In genomic region chr9:118988787-118989580, GRCm38 (mm10) we compare ENCODE assay signal across 14 mouse cellular contexts.
DNase-seq lines count a peak whose midpoint lies in the region; ATAC-seq and TF ChIP-seq lines count a peak whose summit lies in the region.
"Had no signal": no experiment of that assay in that cellular context is flagged by ENCODE, and none has a peak within 500 bp of the region (broad histone marks: within the 10 kb centered on the region; RNA-seq: fewer than 3 reads in every experiment).

No protein-coding gene starts in this region.

- peak; percentile 50 for DNase-seq in ES-E14 (ENCODE audit: low read depth, low spot score)
- DNase-seq in ZHBTc4 (ENCODE audit: low read depth, low spot score) = peak; percentile 77
- DNase-seq in forebrain, embryonic 14.5 days (ENCODE audit: low spot score) = peak; percentile 79
- no peak for DNase-seq in limb, embryonic 11.5 days (ENCODE audit: low spot score)
- DNase-seq in adrenal gland, adult (ENCODE audit: inconsistent age in 2 of 2, low spot score in 1 of 2) = no peak
- no peak for DNase-seq in heart, postnatal 14 days
- no peak for DNase-seq in cerebellum, adult 9-11 months
- DNase-seq: cerebellum, adult 18-20 months; lung, postnatal 10 days; right cerebral cortex, postnatal 14 days had no signal

- ATAC-seq in forebrain, embryonic 14.5 days = peak; percentile 86
- ATAC-seq in limb, embryonic 11.5 days (ENCODE audit: insufficient number of reproducible peaks, low FRiP score, low TSS enrichment, low read depth) = no peak
- no peak for ATAC-seq in granulocyte monocyte progenitor cell, adult 5-6 weeks (replicated peaks; ENCODE audit: poor library complexity, severe bottlenecking)
- ATAC-seq: intestine, embryonic 15.5 days had no signal

- H3K9me3 ChIP-seq in ES-E14 (ENCODE audit: control insufficient read depth, insufficient read depth, low read depth, low read length) = no peaks in the 10 kb centered on the region
- H3K9me3 ChIP-seq in forebrain, embryonic 14.5 days (replicated peaks; ENCODE audit: control insufficient read depth, low read length) = no peaks in the 10 kb centered on the region
- H3K9me3 ChIP-seq in limb, embryonic 11.5 days (ENCODE audit: control insufficient read depth, low read length) = no peaks in the 10 kb centered on the region
- H3K9me3 ChIP-seq: embryonic facial prominence, embryonic 15.5 days; heart, embryonic 13.5 days; intestine, embryonic 15.5 days had no signal

- H3K4me3 ChIP-seq in ES-E14 (ENCODE audit: insufficient read depth in 1 of 2, low read depth in 1 of 2, low read length in 2 of 2, poor library complexity in 1 of 2, severe bottlenecking in 1 of 2) = no peak overlapping the region
- H3K4me3 ChIP-seq in forebrain, embryonic 14.5 days (ENCODE audit: low read depth, low read length) = no peak overlapping the region
- H3K4me3 ChIP-seq in limb, embryonic 11.5 days (ENCODE audit: low read depth, low read length) = no peak overlapping the region
- H3K4me3 ChIP-seq: embryonic facial prominence, embryonic 15.5 days; heart, embryonic 13.5 days; intestine, embryonic 15.5 days had no signal

- in situ Hi-C loops in ES-E14 (cut with MboI; ENCODE audit: low sequenced_read_pairs in 2 of 2, unreplicated experiment in 2 of 2) = no loop called here

- H3K27me3 ChIP-seq in forebrain, embryonic 14.5 days (replicated peaks; ENCODE audit: control insufficient read depth, insufficient read depth, low read length) = no peaks in the 10 kb centered on the region
- no peaks in the 10 kb centered on the region for H3K27me3 ChIP-seq in limb, embryonic 11.5 days (ENCODE audit: control insufficient read depth, insufficient read depth, low read length)
- H3K27me3 ChIP-seq: embryonic facial prominence, embryonic 15.5 days; heart, embryonic 13.5 days; intestine, embryonic 15.5 days had no signal

- intact Hi-C loops in heart, postnatal 14 days (cut with DNase I) = no loop called here

- H3K36me3 ChIP-seq in ES-E14 (ENCODE audit: control insufficient read depth, insufficient read depth, low read length, poor library complexity, severe bottlenecking) = no peaks in the 10 kb centered on the region
- H3K36me3 ChIP-seq in forebrain, embryonic 14.5 days (ENCODE audit: control insufficient read depth, insufficient read depth, low read length) = no peaks in the 10 kb centered on the region
- no peaks in the 10 kb centered on the region for H3K36me3 ChIP-seq in limb, embryonic 11.5 days (ENCODE audit: control insufficient read depth, insufficient read depth, low read length)
- H3K36me3 ChIP-seq: intestine, embryonic 15.5 days had no signal

- no peak overlapping the region for H3K9ac ChIP-seq in ES-E14 (ENCODE audit: insufficient read depth, low read depth, low read length, poor library complexity, severe bottlenecking)
- no peak overlapping the region for H3K9ac ChIP-seq in forebrain, embryonic 14.5 days (ENCODE audit: low read length)
- no peak overlapping the region for H3K9ac ChIP-seq in limb, embryonic 11.5 days (ENCODE audit: low read length)
- H3K9ac ChIP-seq: embryonic facial prominence, embryonic 15.5 days; heart, embryonic 13.5 days; intestine, embryonic 15.5 days had no signal

- 25% methylated on average over 11 of the region's 11 CpGs for WGBS in forebrain, embryonic 14.5 days
- WGBS in limb, embryonic 11.5 days = 85% methylated on average over 11 of the region's 11 CpGs

- peaks cover 2 to 26% of the 10 kb centered on the region in 2 experiments; a peak in 3 of 4 replicates for H3K4me1 ChIP-seq in ES-E14 (ENCODE audit: control insufficient read depth in 2 of 2, insufficient read depth in 2 of 2, low read length in 2 of 2, poor library complexity in 1 of 2)
- peaks cover 11% of the 10 kb centered on the region for H3K4me1 ChIP-seq in forebrain, embryonic 14.5 days (ENCODE audit: control insufficient read depth, insufficient read depth, low read length)
- H3K4me1 ChIP-seq in limb, embryonic 11.5 days (ENCODE audit: control insufficient read depth, insufficient read depth, low read length) = peaks cover 34% of the 10 kb centered on the region

- H3K27ac ChIP-seq in ES-E14 (ENCODE audit: insufficient read depth, low read depth, low read length, poor library complexity, severe bottlenecking) = no peak overlapping the region
- 0 out of 2 replicates have a peak overlapping the region, but pooled peaks have one; percentile 15 for H3K27ac ChIP-seq in forebrain, embryonic 14.5 days (ENCODE audit: low read depth, low read length)
- 0 out of 2 replicates have a peak overlapping the region, but pooled peaks have one; percentile 39 for H3K27ac ChIP-seq in limb, embryonic 11.5 days (replicated peaks; ENCODE audit: low read depth, low read length)
- H3K27ac ChIP-seq: embryonic facial prominence, embryonic 15.5 days; heart, embryonic 13.5 days; intestine, embryonic 15.5 days had no signal

- H3K4me2 ChIP-seq in forebrain, embryonic 14.5 days (ENCODE audit: low read length) = 0 out of 2 replicates have a peak overlapping the region, but pooled peaks have one; percentile 6
- no peak overlapping the region for H3K4me2 ChIP-seq in limb, embryonic 11.5 days (ENCODE audit: low read depth, severe bottlenecking)
- H3K4me2 ChIP-seq: embryonic facial prominence, embryonic 15.5 days; heart, embryonic 13.5 days; intestine, embryonic 15.5 days had no signal

TF ChIP-seq in ES-E14, 5 proteins besides CTCF, POLR2A, EP300 and RAD21:
- TF ChIP-seq CHD2 (IDR thresholded peaks at IDR 0.05; ENCODE audit: low read depth, low read length) (no peak), ZC3H11A (IDR thresholded peaks at IDR 0.05; ENCODE audit: borderline replicate concordance, low read depth, low read length) (no peak), ZNF384 (IDR thresholded peaks at IDR 0.05; ENCODE audit: low read depth, low read length) (no peak), HCFC1 (IDR thresholded peaks at IDR 0.05; ENCODE audit: borderline replicate concordance, insufficient read depth, low read length) (no peak), MAFK (IDR thresholded peaks at IDR 0.05; ENCODE audit: insufficient read depth, low read depth, low read length) (no peak)

Comparison
In these comparisons a context has a peak if more than half of its experiments do, and no peak if none do; other contexts are left out.
1. DNase-seq: peak in ES-E14 (single experiment), ZHBTc4 (single experiment) and forebrain, embryonic 14.5 days (single experiment); none in limb, embryonic 11.5 days (single experiment), adrenal gland, adult (0 of 2), heart, postnatal 14 days (0 of 2) and cerebellum, adult 9-11 months (single experiment).